Mouse (Mus musculus) ES-Bruce4 (cell line): ENCODE measurements around the gene Adgrg6. TPM values are rescaled to one million over a fixed set of nuclear protein-coding genes. Genes with fewer than 3 reads are reported as not detected.

ENCODE experiments used
- H3K27ac ChIP-seq: 2 replicates; pipeline ENCODE4 v1.5.1; 2012; ENCODE audit warnings: low read length, inconsistent platforms; ENCODE audit not compliant: insufficient read depth
- H3K27me3 ChIP-seq: 2 replicates; pipeline ENCODE4 v1.6.1; 2012; ENCODE audit warnings: mild to moderate bottlenecking, low read length, inconsistent platforms; ENCODE audit not compliant: control insufficient read depth, poor library complexity, insufficient read depth, severe bottlenecking
- H3K36me3 ChIP-seq: 2 replicates; pipeline ENCODE4 v1.6.1; 2012; ENCODE audit warnings: inconsistent platforms, mild to moderate bottlenecking, low read length, moderate library complexity; ENCODE audit not compliant: control insufficient read depth, poor library complexity, insufficient read depth, severe bottlenecking
- H3K4me1 ChIP-seq: one replicate; pipeline ENCODE4 v1.8.1; 2011; ENCODE audit warnings: low read length; ENCODE audit not compliant: control insufficient read depth, insufficient read depth
- H3K4me3 ChIP-seq: 2 replicates; pipeline ENCODE4 v1.5.1; 2011; ENCODE audit warnings: low read depth, mild to moderate bottlenecking, low read length
- H3K9ac ChIP-seq: 2 replicates; pipeline ENCODE4 v1.6.1; 2012; ENCODE audit warnings: low read depth, mild to moderate bottlenecking, inconsistent platforms; ENCODE audit not compliant: poor library complexity, severe bottlenecking
- H3K9me3 ChIP-seq: replicated peaks from 2 replicates; pipeline ENCODE4 v1.6.1; 2012; ENCODE audit warnings: mild to moderate bottlenecking, low read length, inconsistent platforms; ENCODE audit not compliant: control insufficient read depth, poor library complexity, insufficient read depth, severe bottlenecking
- CTCF ChIP-seq: IDR thresholded peaks from one replicate; pipeline ENCODE4 v1.8.1; 2011; ENCODE audit warnings: low read depth, low read length
- EP300 ChIP-seq: IDR thresholded peaks from 2 replicates; pipeline ENCODE4 v1.6.1; 2011; ENCODE audit warnings: low read depth, low read length; ENCODE audit not compliant: insufficient read depth
- POLR2A ChIP-seq: IDR thresholded peaks from one replicate; pipeline ENCODE4 v1.8.1; 2011; ENCODE audit warnings: low read length; ENCODE audit not compliant: insufficient read depth
- polyA plus RNA-seq: library from polyadenylated mRNA; stranded (reverse); fragments of >200 nt; gene quantifications from 2 replicates; pipeline ENCODE4 v1.2.4, GENCODE M21; 2011; ENCODE audit warnings: low read depth; ENCODE audit not compliant: missing spikeins, insufficient read depth, insufficient read length

Adgrg6 gene
- polyA plus RNA-seq, 1 experiment, result 1.8 TPM

GRCm38 (mm10) chr10:14482483-14482882 lies 63.0 kb downstream of the Adgrg6 start:
- Histone ChIP-seq H3K4me1 (no peaks in the 10 kb centered on the region), H3K9me3 (no peaks in the 10 kb centered on the region), H3K4me3 (no peak overlapping the region), H3K27ac (no peak overlapping the region), H3K27me3 (no peaks in the 10 kb centered on the region), H3K36me3 (no peaks in the 10 kb centered on the region), H3K9ac (no peak overlapping the region)
- TF ChIP-seq CTCF (no peak), EP300 (no peak), POLR2A (no peak)

DNA sequence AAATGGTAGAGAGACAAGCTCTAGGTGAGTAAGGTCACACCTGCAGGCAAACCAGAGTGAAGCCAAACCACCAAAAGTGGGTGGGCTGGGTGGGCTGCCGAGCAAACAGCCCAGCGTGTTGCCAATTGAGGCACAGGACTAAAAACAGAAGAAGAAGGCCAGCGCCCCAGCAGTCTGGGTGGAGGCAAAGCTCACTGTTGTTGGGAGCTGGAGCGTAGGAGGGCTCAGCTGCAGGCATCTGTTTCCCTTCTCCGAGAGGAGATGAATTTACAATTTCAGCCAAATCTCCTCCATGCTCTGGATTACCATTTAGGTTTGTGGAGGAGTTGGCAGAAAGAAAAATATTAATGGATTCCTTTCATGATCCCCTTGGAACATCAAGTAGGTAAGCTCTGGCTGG lies 64.5 kb downstream of the Adgrg6 start:
- H3K4me3 ChIP-seq, result no peak overlapping the region
- no peak for TF ChIP-seq CTCF
- no peak for TF ChIP-seq POLR2A
- TF ChIP-seq EP300, result no peak
- no peaks in the 10 kb centered on the region for H3K4me1 ChIP-seq
- no peaks in the 10 kb centered on the region for H3K9me3 ChIP-seq
- H3K27ac ChIP-seq, result no peak overlapping the region
- no peak overlapping the region for H3K9ac ChIP-seq
- H3K36me3 ChIP-seq, result no peaks in the 10 kb centered on the region
- H3K27me3 ChIP-seq, result no peaks in the 10 kb centered on the region

DNA sequence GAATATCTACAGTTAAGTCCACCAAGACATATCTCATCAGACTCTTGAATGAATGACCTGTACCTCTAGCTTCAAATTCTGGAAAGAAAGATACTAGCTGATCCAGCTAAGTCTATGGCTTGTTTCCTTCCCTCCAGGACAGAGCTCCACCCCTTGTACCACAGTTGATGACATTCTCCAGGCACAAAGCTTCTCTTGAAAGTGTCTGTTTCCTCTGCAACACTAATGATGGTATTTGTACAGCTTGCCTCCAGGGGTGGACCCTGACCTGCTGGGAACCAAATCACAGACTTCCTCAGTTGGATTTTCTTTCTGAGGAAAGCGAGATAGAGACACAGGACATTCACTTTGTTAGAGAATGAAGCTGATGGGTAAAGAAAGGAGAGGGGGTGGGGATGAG lies 69.1 kb downstream of the Adgrg6 start:
- TF ChIP-seq POLR2A (no peak), CTCF (no peak), EP300 (no peak)
- Histone ChIP-seq H3K9me3 (no peaks in the 10 kb centered on the region), H3K36me3 (no peaks in the 10 kb centered on the region), H3K27me3 (no peaks in the 10 kb centered on the region), H3K27ac (no peak overlapping the region), H3K4me1 (no peaks in the 10 kb centered on the region), H3K4me3 (no peak overlapping the region), H3K9ac (no peak overlapping the region)

- no peak overlapping the region for H3K27ac ChIP-seq
- no peak overlapping the region for H3K9ac ChIP-seq
- no peaks in the 10 kb centered on the region for H3K36me3 ChIP-seq
- TF ChIP-seq CTCF (no peak), POLR2A (no peak), EP300 (no peak)
- no peaks in the 10 kb centered on the region for H3K27me3 ChIP-seq
- H3K9me3 ChIP-seq, result no peaks in the 10 kb centered on the region
- H3K4me3 ChIP-seq, result no peak overlapping the region
- H3K4me1 ChIP-seq, result no peaks in the 10 kb centered on the region
Measured at GRCm38 (mm10) chr10:14475641-14476040, 69.8 kb downstream of the Adgrg6 start.

GRCm38 (mm10) chr10:14474541-14475305 lies 70.7 kb downstream of the Adgrg6 start:
- Histone ChIP-seq H3K36me3 (no peaks in the 10 kb centered on the region), H3K9me3 (no peaks in the 10 kb centered on the region), H3K4me1 (no peaks in the 10 kb centered on the region), H3K9ac (no peak overlapping the region), H3K27me3 (no peaks in the 10 kb centered on the region), H3K4me3 (no peak overlapping the region), H3K27ac (no peak overlapping the region)
- no peak for TF ChIP-seq POLR2A

- Histone ChIP-seq H3K9me3 (no peaks in the 10 kb centered on the region), H3K36me3 (no peaks in the 10 kb centered on the region), H3K27me3 (no peaks in the 10 kb centered on the region), H3K27ac (no peak overlapping the region), H3K4me3 (no peak overlapping the region), H3K4me1 (no peaks in the 10 kb centered on the region), H3K9ac (no peak overlapping the region)
- TF ChIP-seq EP300 (no peak), POLR2A (no peak), CTCF (no peak)
Measured at GRCm38 (mm10) chr10:14471039-14471550, 74.4 kb downstream of the Adgrg6 start.
